Mouse (Mus musculus) lung, embryonic 14.5 days (tissue): ENCODE results near the gene Commd1. TPM values are rescaled to one million over a fixed set of nuclear protein-coding genes. Genes with fewer than 3 reads are reported as not detected.

Experiments
- ATAC-seq: fragments of 200-750 bp; cut with Nextera tagmentation; 2 replicates; pipeline ENCODE4 v1.8.0; 2017; ENCODE audit warnings: mild to moderate bottlenecking, moderate TSS enrichment, moderate library complexity; ENCODE audit not compliant: insufficient read depth
- DNase-seq: peaks from one replicate; pipeline ENCODE4 v3.0.0-alpha.2; 2015
- H3K27ac ChIP-seq: fragments of 300-500 bp; sonication (generic); 2 replicates; pipeline ENCODE4 v1.5.1; 2014; ENCODE audit warnings: low read depth, mild to moderate bottlenecking, moderate library complexity
- H3K27me3 ChIP-seq: fragments of 300-500 bp; sonication (generic); 2 replicates; pipeline ENCODE4 v1.6.1; 2014; ENCODE audit warnings: low read length, control low read depth; ENCODE audit not compliant: insufficient read depth
- H3K36me3 ChIP-seq: fragments of 300-500 bp; sonication (generic); 2 replicates; pipeline ENCODE4 v1.6.1; 2014; ENCODE audit warnings: control low read depth; ENCODE audit not compliant: insufficient read depth
- H3K4me1 ChIP-seq: fragments of 300-500 bp; sonication (generic); 2 replicates; pipeline ENCODE4 v1.6.1; 2014; ENCODE audit warnings: antibody characterized with exemption, control low read depth; ENCODE audit not compliant: insufficient read depth
- H3K4me2 ChIP-seq: fragments of 300-500 bp; sonication (generic); 2 replicates; pipeline ENCODE4 v1.6.1; 2014; ENCODE audit warnings: mild to moderate bottlenecking
- H3K4me3 ChIP-seq: fragments of 300-500 bp; sonication (generic); 2 replicates; pipeline ENCODE4 v1.5.1; 2014; ENCODE audit warnings: low read depth, low read length
- H3K9ac ChIP-seq: fragments of 300-500 bp; sonication (generic); 2 replicates; pipeline ENCODE4 v1.6.1; 2014
- H3K9me3 ChIP-seq: fragments of 300-500 bp; sonication (generic); 2 replicates; pipeline ENCODE4 v1.6.1; 2016; ENCODE audit warnings: low read depth, low read length, control low read depth
- CTCF ChIP-seq: IDR thresholded peaks from 2 replicates; pipeline ENCODE4 v1.5.1; 2016; ENCODE audit warnings: antibody characterized with exemption, low read depth
- WGBS: fragments of 180-500 bp; shearing (Covaris S2); extraction: QIAGEN DNeasy Blood & Tissue Kit; methylation state at CpG from one replicate; pipeline ENCODE4 v1.1.7; 2014; 5-methylcytosine and 5-hydroxymethylcytosine counted together
- polyA plus RNA-seq: library from polyadenylated mRNA; unstranded; fragments of >200 nt; fragmentation: Nextera tagmentation; extraction: Ambion mirVana; gene quantifications from 2 replicates; pipeline ENCODE4 v1.2.1, GENCODE M21; 2014

The Commd1 gene
- polyA plus RNA-seq, 1 experiment from 2014 or later = 422 TPM

DNA sequence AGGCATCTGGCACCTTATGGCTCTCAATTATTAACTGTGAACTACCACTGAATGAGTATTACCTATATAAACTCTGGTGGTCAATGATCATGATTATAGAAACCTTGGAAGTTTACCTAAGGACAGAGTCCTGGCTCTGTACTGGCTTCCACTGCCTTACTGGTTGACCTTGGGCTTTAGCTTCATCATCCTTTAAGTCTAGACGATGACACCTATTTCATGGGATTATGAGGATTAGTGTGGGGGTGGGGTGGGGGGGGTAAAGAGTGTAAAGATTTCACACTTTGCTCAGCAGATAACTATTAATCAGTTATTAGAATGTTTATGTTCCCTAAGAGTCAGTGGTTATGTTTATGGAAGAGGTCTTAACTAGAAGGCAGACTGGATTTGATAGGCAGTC, 7.6 kb upstream of the Commd1 start:
- no peaks in the 10 kb centered on the region for H3K9me3 ChIP-seq
- peak overlapping the region; percentile 95 for H3K27ac ChIP-seq
- peak overlapping the region; percentile 98 for H3K4me2 ChIP-seq
- DNase-seq = no peak
- no peaks in the 10 kb centered on the region for H3K27me3 ChIP-seq
- peaks cover 20% of the 10 kb centered on the region for H3K36me3 ChIP-seq
- WGBS = 21% methylated on average over 1 of the region's 1 CpGs
- H3K9ac ChIP-seq = peak overlapping the region; percentile 93
- no peak for TF ChIP-seq CTCF
- H3K4me3 ChIP-seq = peak overlapping the region; percentile 83
- H3K4me1 ChIP-seq = no peaks in the 10 kb centered on the region; the same call in 1 of the 2 replicates
- ATAC-seq = peak; percentile 10; the same call in 1 of the 2 replicates

DNA sequence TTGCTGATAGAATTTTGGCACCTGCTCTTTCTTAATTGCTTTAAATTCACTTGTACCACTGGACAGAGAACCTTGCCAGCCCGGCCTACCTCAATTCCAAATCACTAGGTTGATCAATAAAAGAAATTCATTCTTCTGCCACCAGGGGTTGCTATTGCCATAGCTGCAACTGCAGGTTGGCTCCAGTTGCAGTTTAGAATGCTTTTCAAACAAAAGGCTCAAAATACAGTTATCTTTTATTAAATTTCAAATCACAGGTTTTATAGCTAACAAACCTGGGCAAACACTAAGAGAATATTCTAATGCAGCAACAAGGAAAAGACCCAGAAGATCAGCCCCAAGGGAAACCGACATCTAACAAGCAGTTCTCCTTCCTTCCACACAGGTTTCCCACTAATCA, 5.2 kb upstream of the Commd1 start:
- no peaks in the 10 kb centered on the region; the same call in 1 of the 2 replicates for H3K4me1 ChIP-seq
- 0 out of 2 replicates have a peak, but pooled peaks cover 4% of the 10 kb centered on the region for H3K36me3 ChIP-seq
- no peak overlapping the region for H3K4me2 ChIP-seq
- WGBS = 35% methylated on average over 2 of the region's 2 CpGs
- peak; percentile 89 for DNase-seq
- H3K9ac ChIP-seq = no peak overlapping the region
- no peak overlapping the region for H3K4me3 ChIP-seq
- H3K27me3 ChIP-seq = no peaks in the 10 kb centered on the region
- no peak for ATAC-seq
- H3K9me3 ChIP-seq = no peaks in the 10 kb centered on the region
- TF ChIP-seq CTCF = peak; percentile 78
- no peak overlapping the region; the same call in 1 of the 2 replicates for H3K27ac ChIP-seq

DNA sequence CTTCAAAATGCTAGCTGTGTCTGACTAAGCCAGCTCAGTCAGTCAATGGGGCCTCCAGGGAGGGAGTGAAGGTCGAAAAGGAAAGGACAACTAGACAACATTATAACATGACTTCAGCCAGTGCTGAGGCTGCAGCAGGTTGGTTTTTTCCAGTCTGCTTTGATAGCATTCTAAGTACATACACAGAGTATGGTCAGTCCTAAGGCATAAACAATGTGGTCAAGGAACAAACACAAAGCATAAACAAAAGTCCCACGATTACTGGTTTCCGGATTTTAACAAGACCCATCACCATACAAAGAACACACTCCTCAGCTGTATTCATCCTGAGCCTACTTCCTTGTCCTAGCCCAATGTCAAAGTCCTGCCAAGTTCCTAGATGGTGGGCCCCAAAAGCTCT, 3.3 kb upstream of the Commd1 start:
- no peak overlapping the region for H3K9ac ChIP-seq
- no peak overlapping the region for H3K27ac ChIP-seq
- H3K27me3 ChIP-seq = no peaks in the 10 kb centered on the region
- H3K4me3 ChIP-seq = no peak overlapping the region
- ATAC-seq (no peak), DNase-seq (no peak)
- TF ChIP-seq CTCF = no peak
- 0 out of 2 replicates have a peak, but pooled peaks cover 5% of the 10 kb centered on the region for H3K4me1 ChIP-seq
- no peaks in the 10 kb centered on the region for H3K36me3 ChIP-seq
- H3K4me2 ChIP-seq = no peak overlapping the region
- H3K9me3 ChIP-seq = no peaks in the 10 kb centered on the region
- 81% methylated on average over 3 of the region's 3 CpGs for WGBS

DNA sequence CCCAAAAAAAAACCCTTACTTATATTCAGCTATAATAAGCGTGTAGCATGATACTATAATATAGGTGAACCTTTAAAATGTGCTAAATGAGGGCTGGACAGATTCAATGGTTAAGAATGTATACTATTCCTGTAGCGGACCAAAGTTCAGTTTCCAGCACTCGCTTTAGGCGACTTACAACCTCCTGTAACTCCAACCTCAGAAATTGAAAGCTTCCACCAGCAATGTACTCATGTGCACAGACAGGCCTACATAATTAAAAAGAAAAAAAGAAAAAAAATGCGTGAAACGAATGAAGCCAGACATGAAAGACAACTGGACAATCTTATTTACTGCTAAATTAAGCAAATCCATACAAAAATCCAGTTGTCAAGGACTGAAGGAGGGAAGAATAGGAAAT, 664 bp upstream of the Commd1 start:
- ATAC-seq = no peak
- no peak for TF ChIP-seq CTCF
- no peaks in the 10 kb centered on the region for H3K27me3 ChIP-seq
- H3K4me3 ChIP-seq = no peak overlapping the region
- 0 out of 2 replicates have a peak, but pooled peaks cover 5% of the 10 kb centered on the region for H3K4me1 ChIP-seq
- 71% methylated on average over 6 of the region's 6 CpGs for WGBS
- no peak overlapping the region for H3K27ac ChIP-seq
- no peak overlapping the region for H3K9ac ChIP-seq
- peaks cover 5% of the 10 kb centered on the region; the same call in 1 of the 2 replicates for H3K36me3 ChIP-seq
- no peak for DNase-seq
- no peaks in the 10 kb centered on the region for H3K9me3 ChIP-seq
- H3K4me2 ChIP-seq = peak overlapping the region; percentile 85; the same call in 1 of the 2 replicates

DNA sequence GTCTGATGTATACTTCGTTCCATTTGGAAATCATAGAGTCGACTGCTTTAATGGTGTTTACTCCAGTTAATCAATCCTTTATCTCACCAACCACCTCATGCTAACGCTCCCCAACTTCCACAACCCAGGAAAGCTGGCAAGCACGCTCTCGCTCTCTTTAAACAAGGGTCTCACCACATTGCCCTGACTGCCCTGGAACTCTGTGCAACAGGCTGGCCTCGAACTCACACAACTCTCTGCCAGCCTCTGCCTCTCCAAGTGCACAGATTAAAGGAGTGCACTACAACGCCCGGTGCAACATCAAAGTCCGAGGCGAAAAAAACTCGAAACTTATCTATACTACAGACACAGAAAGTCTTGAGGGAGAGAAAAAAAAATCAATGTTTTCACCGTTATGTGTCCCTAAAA, 635 bp downstream of the Commd1 start:
- Histone ChIP-seq H3K27me3 (no peaks in the 10 kb centered on the region), H3K27ac (peak overlapping the region; percentile 97), H3K9ac (peak overlapping the region; percentile 74), H3K4me2 (peak overlapping the region; percentile 85), H3K4me1 (0 out of 2 replicates have a peak, but pooled peaks cover 5% of the 10 kb centered on the region), H3K36me3 (peaks cover 17% of the 10 kb centered on the region; the same call in 1 of the 2 replicates), H3K9me3 (no peaks in the 10 kb centered on the region), H3K4me3 (peak overlapping the region; percentile 65)
- no peak for TF ChIP-seq CTCF
- ATAC-seq (peak; percentile 35), DNase-seq (no peak)
- 3% methylated on average over 12 of the region's 12 CpGs for WGBS

DNA sequence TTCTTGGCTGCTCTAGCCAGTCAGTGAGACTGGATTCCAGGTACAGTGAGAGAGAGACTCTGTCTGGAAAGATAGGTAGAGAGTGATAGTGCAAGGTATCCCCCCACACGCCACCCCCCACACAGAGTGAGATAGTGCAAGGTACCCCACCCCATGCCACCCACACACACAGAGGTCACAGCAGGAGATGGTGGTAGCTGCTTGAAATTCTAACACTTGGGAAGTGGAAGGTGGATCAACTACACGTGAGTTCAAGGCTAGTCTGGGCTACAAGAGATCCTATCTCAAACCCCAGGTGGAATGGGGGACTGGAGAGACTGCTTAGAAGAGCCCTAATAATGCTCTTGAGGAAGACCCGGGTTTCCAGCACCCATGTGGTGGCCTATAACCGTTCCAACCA, 1.1 kb downstream of the Commd1 start:
- Histone ChIP-seq H3K27ac (no peak overlapping the region; the same call in 1 of the 2 replicates), H3K9me3 (no peaks in the 10 kb centered on the region), H3K4me2 (peak overlapping the region; percentile 85), H3K9ac (peak overlapping the region; percentile 74), H3K4me1 (0 out of 2 replicates have a peak, but pooled peaks cover 5% of the 10 kb centered on the region), H3K27me3 (no peaks in the 10 kb centered on the region), H3K4me3 (peak overlapping the region; percentile 65), H3K36me3 (peaks cover 20% of the 10 kb centered on the region; the same call in 1 of the 2 replicates)
- no peak for TF ChIP-seq CTCF
- DNase-seq (no peak), ATAC-seq (no peak)
- 37% methylated on average over 4 of the region's 4 CpGs for WGBS

DNA sequence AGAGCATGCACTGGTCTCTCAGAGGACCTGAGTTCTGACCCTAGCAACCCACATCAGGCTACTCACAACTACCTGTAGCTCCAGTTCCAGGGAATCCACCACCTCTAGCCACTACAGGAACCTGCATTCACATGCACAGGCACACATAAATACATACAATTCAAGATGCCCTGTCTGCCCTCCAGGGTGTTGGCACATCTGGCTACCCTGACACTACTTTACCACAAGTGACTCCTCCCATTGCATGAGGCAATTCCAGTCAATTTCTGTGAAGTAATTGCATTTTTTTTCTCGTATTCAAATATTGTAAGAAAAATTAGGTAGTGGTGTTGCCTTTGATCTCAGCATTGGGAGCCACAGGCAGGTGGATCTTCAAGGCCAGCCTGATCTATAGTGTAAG, 3.0 kb downstream of the Commd1 start:
- Histone ChIP-seq H3K27ac (no peak overlapping the region), H3K4me3 (no peak overlapping the region), H3K9me3 (no peaks in the 10 kb centered on the region), H3K9ac (no peak overlapping the region), H3K4me2 (no peak overlapping the region), H3K36me3 (peaks cover 25% of the 10 kb centered on the region; the same call in 1 of the 2 replicates), H3K27me3 (no peaks in the 10 kb centered on the region), H3K4me1 (0 out of 2 replicates have a peak, but pooled peaks cover 5% of the 10 kb centered on the region)
- no peak for DNase-seq
- TF ChIP-seq CTCF = no peak
- 76% methylated on average over 1 of the region's 1 CpGs for WGBS
- ATAC-seq = no peak
